Mouse (Mus musculus): ENCODE results near the gene Tmem205. TPM values are rescaled to one million over a fixed set of nuclear protein-coding genes. Genes with fewer than 3 reads are reported as not detected.
A peak's percentile ranks its signal among the peaks of the same experiment; 100 is the strongest.

The Tmem205 gene
- polyA plus RNA-seq, 1 experiment from 2014 or later: 56.0 TPM

- no peak for ATAC-seq (ENCODE audit: insufficient number of reproducible peaks, low FRiP score, low TSS enrichment, low read depth)
- 91% methylated on average over 1 of the region's 1 CpGs for WGBS
- Histone ChIP-seq H3K27me3 (no peaks in the 10 kb centered on the region), H3K9ac (no peak overlapping the region), H3K4me3 (no peak overlapping the region), H3K36me3 (peaks cover 8% of the 10 kb centered on the region; the same call in 1 of the 2 replicates), H3K9me3 (no peaks in the 10 kb centered on the region), H3K4me2 (no peak overlapping the region), H3K4me1 (peaks cover 17% of the 10 kb centered on the region), H3K27ac (no peak overlapping the region)
Observed at GRCm38 (mm10) chr9:21925506-21925905, 1.9 kb downstream of the Tmem205 start.

GRCm38 (mm10) chr9:21925034-21925433 lies 2.3 kb downstream of the Tmem205 start:
- H3K36me3 ChIP-seq: peaks cover 8% of the 10 kb centered on the region; the same call in 1 of the 2 replicates
- no peaks in the 10 kb centered on the region for H3K27me3 ChIP-seq
- peaks cover 17% of the 10 kb centered on the region for H3K4me1 ChIP-seq
- H3K4me2 ChIP-seq: no peak overlapping the region
- no peak overlapping the region for H3K27ac ChIP-seq
- 84% methylated on average over 3 of the region's 3 CpGs for WGBS
- no peak overlapping the region for H3K9ac ChIP-seq
- no peak for ATAC-seq (ENCODE audit: insufficient number of reproducible peaks, low FRiP score, low TSS enrichment, low read depth)
- no peaks in the 10 kb centered on the region for H3K9me3 ChIP-seq
- no peak overlapping the region for H3K4me3 ChIP-seq

DNA sequence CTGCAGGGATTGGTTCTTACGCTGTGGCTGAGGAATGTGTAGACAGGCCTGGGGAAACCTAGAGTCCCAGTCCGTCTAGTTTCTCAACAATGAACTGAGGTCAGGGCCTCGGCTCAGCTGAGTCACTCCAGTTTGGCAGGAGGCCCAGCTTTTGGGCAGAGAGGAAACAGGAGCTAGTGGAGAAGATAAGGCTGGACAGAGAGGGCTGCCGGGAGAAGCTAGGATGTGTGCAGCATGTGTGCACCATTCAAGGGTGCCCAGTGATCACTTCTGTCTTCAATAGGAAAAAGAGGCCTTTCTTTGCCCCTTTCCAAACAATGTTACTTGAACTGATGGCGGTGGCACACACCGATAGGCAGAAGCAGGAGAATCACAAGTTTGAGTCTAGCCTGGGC lies 3.3 kb downstream of the Tmem205 start:
- H3K27me3 ChIP-seq: no peaks in the 10 kb centered on the region
- no peak overlapping the region for H3K9ac ChIP-seq
- peak overlapping the region; percentile 0; the same call in 1 of the 2 replicates for H3K27ac ChIP-seq
- H3K4me2 ChIP-seq: no peak overlapping the region
- ATAC-seq (ENCODE audit: insufficient number of reproducible peaks, low FRiP score, low TSS enrichment, low read depth): no peak
- 72% methylated on average over 6 of the region's 6 CpGs for WGBS
- peaks cover 8% of the 10 kb centered on the region; the same call in 1 of the 2 replicates for H3K36me3 ChIP-seq
- no peaks in the 10 kb centered on the region for H3K9me3 ChIP-seq
- H3K4me3 ChIP-seq: no peak overlapping the region
- peaks cover 17% of the 10 kb centered on the region for H3K4me1 ChIP-seq

DNA sequence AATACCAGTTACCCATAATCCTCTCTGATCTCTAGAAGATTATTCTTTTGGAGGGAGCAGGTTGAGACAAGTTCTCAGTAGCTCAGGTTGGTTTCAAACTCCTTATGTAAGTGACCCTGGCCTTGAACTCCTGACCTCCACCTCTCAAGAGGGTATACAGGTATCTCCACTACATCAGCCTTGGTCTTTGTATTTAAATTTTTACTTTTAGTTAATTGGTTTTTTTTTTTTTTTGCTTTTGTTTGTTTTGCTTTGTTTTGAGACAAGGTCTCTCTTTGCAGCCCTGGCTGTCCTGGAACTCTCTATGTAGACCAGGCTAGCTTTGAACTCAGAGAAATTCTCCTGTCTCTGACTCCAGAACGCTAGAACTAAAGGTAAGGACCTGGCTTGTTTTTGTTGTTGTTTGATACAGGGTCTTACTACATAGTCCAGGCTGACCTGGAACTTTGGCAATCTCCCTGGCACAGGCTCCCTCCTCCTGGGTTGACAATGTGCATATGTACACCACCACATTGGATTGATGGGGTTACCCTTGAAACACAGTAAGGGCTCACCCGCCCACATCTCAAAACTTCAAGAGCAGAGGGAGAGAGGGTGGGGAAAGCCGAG lies 3.8 kb downstream of the Tmem205 start:
- no peaks in the 10 kb centered on the region for H3K9me3 ChIP-seq
- H3K4me1 ChIP-seq: peaks cover 19% of the 10 kb centered on the region
- H3K27ac ChIP-seq: 0 out of 2 replicates have a peak overlapping the region, but pooled peaks have one; percentile 0
- no peak for ATAC-seq (ENCODE audit: insufficient number of reproducible peaks, low FRiP score, low TSS enrichment, low read depth)
- no peak overlapping the region for H3K4me2 ChIP-seq
- WGBS: 60% methylated on average over 3 of the region's 3 CpGs
- H3K4me3 ChIP-seq: no peak overlapping the region
- peaks cover 8% of the 10 kb centered on the region; the same call in 1 of the 2 replicates for H3K36me3 ChIP-seq
- H3K9ac ChIP-seq: no peak overlapping the region
- no peaks in the 10 kb centered on the region for H3K27me3 ChIP-seq

DNA sequence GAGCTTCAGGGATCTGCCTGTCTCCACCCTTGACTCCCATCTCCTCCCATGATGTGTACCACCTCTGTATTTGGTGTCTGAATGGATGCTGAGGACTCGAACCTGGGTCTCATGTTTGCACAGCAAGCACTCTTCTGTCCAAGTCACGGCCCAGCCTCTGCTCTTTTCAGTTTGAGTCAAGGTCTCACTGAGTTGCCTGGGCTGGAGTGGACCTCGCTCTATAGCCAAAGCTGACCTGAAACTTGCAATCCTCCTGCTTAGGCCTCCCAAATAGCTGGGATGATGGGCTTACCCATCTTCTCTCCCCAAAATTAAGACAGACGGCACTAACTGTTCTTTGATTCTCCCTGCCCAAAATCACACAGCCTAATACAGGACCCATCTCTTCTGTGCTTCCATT lies 4.3 kb downstream of the Tmem205 start:
- H3K4me2 ChIP-seq: no peak overlapping the region
- peaks cover 8% of the 10 kb centered on the region; the same call in 1 of the 2 replicates for H3K36me3 ChIP-seq
- no peak overlapping the region for H3K4me3 ChIP-seq
- H3K9ac ChIP-seq: no peak overlapping the region
- ATAC-seq (ENCODE audit: insufficient number of reproducible peaks, low FRiP score, low TSS enrichment, low read depth): no peak
- no peaks in the 10 kb centered on the region for H3K9me3 ChIP-seq
- H3K4me1 ChIP-seq: peaks cover 25% of the 10 kb centered on the region
- WGBS: 91% methylated on average over 4 of the region's 4 CpGs
- H3K27ac ChIP-seq: no peak overlapping the region
- H3K27me3 ChIP-seq: no peaks in the 10 kb centered on the region

- peak overlapping the region; percentile 93 for H3K4me2 ChIP-seq
- no peak for ATAC-seq (ENCODE audit: insufficient number of reproducible peaks, low FRiP score, low TSS enrichment, low read depth)
- no peak overlapping the region for H3K9ac ChIP-seq
- H3K36me3 ChIP-seq: peaks cover 5% of the 10 kb centered on the region; the same call in 1 of the 2 replicates
- peaks cover 5% of the 10 kb centered on the region; the same call in 1 of the 2 replicates for H3K27me3 ChIP-seq
- H3K27ac ChIP-seq: no peak overlapping the region
- H3K4me3 ChIP-seq: peak overlapping the region; percentile 67
- peaks cover 20% of the 10 kb centered on the region; the same call in 1 of the 2 replicates for H3K4me1 ChIP-seq
- 25% methylated on average over 5 of the region's 5 CpGs for whole genome bisulfite sequencing
- H3K9me3 ChIP-seq: no peaks in the 10 kb centered on the region
Observed at GRCm38 (mm10) chr9:21918692-21919384, 8.5 kb downstream of the Tmem205 start.

DNA sequence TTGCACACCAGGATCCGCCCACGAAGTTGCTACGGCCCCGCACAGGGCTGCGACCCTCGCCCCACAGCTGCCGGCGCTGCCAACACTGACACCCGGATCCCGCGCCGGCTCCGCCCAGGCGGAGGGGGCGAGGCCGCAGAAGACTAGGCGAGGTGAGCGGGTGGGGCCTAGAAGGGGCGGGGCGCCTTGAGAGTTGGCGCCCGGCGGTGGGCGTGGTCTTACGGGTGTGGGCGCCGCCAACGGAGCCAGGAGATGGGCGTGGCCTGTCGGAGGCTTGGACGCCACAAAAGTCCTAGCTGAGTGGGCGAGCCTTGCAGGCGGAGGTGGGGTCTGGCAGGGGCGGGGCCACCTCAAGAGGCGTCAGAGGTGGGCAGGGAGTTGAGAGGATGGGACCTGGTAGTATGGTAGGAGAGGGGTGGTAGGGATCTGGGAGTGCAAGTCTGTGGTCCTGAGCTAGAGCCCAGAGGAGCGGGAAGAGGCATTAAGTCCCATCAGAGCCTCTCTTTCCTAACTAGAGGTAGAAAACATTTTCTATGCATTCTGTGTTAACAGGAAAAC lies 9.2 kb downstream of the Tmem205 start, which contains the start of gene Rab3d:
Gene Rab3d, minus strand, starts transcription at position 158 of the 558 bp plus-strand sequence.
- H3K4me2 ChIP-seq: peak within 1 kb of the TSS; percentile 93
- H3K4me1 ChIP-seq: peaks cover 20% of the 10 kb centered on the region; the same call in 1 of the 2 replicates
- no peaks in the 10 kb centered on the region for H3K9me3 ChIP-seq
- WGBS: 1% methylated on average over 29 of the region's 36 CpGs
- H3K36me3 ChIP-seq: peaks cover 9% of the 10 kb centered on the region; the same call in 1 of the 2 replicates
- peak within 1 kb of the TSS; percentile 67 for H3K4me3 ChIP-seq
- H3K27ac ChIP-seq: peak within 1 kb of the TSS; percentile 79
- H3K27me3 ChIP-seq: peaks cover 5% of the 10 kb centered on the region; the same call in 1 of the 2 replicates
- peak within 1 kb of the TSS; percentile 47 for H3K9ac ChIP-seq
- peak; percentile 92 for ATAC-seq (ENCODE audit: insufficient number of reproducible peaks, low FRiP score, low TSS enrichment, low read depth)

- peak; percentile 44 for ATAC-seq (ENCODE audit: insufficient number of reproducible peaks, low FRiP score, low TSS enrichment, low read depth)
- H3K9ac ChIP-seq: peak overlapping the region; percentile 47
- 1% methylated on average over 34 of the region's 35 CpGs for WGBS
Observed at GRCm38 (mm10) chr9:21917493-21918034, 9.8 kb downstream of the Tmem205 start.

DNA sequence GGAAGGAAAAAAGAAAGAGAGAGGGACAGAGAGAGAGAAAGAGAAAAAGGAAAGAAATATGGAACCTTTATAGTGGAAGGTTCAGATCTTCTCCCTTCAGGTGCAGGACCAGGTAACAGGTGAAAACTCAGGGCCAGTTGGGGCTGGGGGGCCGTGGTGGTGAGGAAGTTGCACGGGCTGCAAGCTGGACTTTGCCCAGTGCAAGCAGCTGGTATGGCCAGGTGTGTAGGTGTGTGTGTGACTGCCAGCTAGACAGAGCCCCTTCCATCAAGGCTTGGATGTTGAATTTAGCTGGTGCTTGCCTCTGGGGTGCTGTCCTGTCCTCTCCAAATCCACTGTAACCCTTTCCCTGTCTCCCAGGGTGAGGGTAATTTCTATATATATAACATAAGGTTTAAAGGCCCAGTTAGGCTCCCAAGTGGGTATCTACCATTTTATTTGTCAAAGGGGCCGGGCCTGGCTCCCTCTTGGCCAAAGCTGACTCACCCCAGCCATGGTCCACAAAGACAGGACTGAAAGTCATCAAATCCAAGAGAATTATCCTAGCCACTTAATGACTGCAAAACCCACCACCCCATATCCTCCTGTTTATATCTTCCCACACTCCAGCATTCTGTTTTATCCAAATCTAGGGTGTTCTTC lies 10.4 kb downstream of the Tmem205 start:
- WGBS: 66% methylated on average over 3 of the region's 3 CpGs
- Histone ChIP-seq H3K36me3 (peaks cover 9% of the 10 kb centered on the region; the same call in 1 of the 2 replicates), H3K4me1 (peaks cover 20% of the 10 kb centered on the region; the same call in 1 of the 2 replicates), H3K9me3 (no peaks in the 10 kb centered on the region), H3K4me2 (peak overlapping the region; percentile 93), H3K27ac (peak overlapping the region; percentile 79; the same call in 1 of the 2 replicates), H3K4me3 (peak overlapping the region; percentile 67), H3K27me3 (peaks cover 5% of the 10 kb centered on the region; the same call in 1 of the 2 replicates), H3K9ac (no peak overlapping the region)
- ATAC-seq (ENCODE audit: insufficient number of reproducible peaks, low FRiP score, low TSS enrichment, low read depth): no peak

More at GRCm38 (mm10) chr9:21917493-21918034, 9.8 kb downstream of the Tmem205 start:
- Histone ChIP-seq H3K4me2 (peak overlapping the region; percentile 93), H3K4me3 (peak overlapping the region; percentile 67), H3K27ac (peak overlapping the region; percentile 79), H3K27me3 (peaks cover 5% of the 10 kb centered on the region; the same call in 1 of the 2 replicates), H3K36me3 (peaks cover 9% of the 10 kb centered on the region; the same call in 1 of the 2 replicates), H3K4me1 (peaks cover 20% of the 10 kb centered on the region; the same call in 1 of the 2 replicates), H3K9me3 (no peaks in the 10 kb centered on the region)

GRCm38 (mm10) chr9:21909474-21910223 lies 17.7 kb downstream of the Tmem205 start:
- H3K4me3 ChIP-seq: no peak overlapping the region
- no peak for ATAC-seq (ENCODE audit: insufficient number of reproducible peaks, low FRiP score, low TSS enrichment, low read depth)
- H3K9me3 ChIP-seq: no peaks in the 10 kb centered on the region
- H3K4me2 ChIP-seq: no peak overlapping the region
- no peaks in the 10 kb centered on the region for H3K4me1 ChIP-seq
- H3K27me3 ChIP-seq: no peaks in the 10 kb centered on the region
- peaks cover 12% of the 10 kb centered on the region for H3K36me3 ChIP-seq
- no peak overlapping the region for H3K27ac ChIP-seq
- 76% methylated on average over 10 of the region's 10 CpGs for WGBS
- H3K9ac ChIP-seq: no peak overlapping the region

All from limb, embryonic 15.5 days (tissue).